Mouse (Mus musculus): Measurements from ENCODE around the gene Tlr7. TPM values are rescaled to one million over a fixed set of nuclear protein-coding genes. Genes with fewer than 3 reads are reported as not detected.
"Not testable (repeated sequence)": the region's sequence is repeated elsewhere in the genome, so short reads cannot be mapped to it uniquely, and the experiment has no call there.

Tlr7 gene
- total RNA-seq, 2 experiments from 2014 or later = 1.7 to 1.8 TPM

DNA sequence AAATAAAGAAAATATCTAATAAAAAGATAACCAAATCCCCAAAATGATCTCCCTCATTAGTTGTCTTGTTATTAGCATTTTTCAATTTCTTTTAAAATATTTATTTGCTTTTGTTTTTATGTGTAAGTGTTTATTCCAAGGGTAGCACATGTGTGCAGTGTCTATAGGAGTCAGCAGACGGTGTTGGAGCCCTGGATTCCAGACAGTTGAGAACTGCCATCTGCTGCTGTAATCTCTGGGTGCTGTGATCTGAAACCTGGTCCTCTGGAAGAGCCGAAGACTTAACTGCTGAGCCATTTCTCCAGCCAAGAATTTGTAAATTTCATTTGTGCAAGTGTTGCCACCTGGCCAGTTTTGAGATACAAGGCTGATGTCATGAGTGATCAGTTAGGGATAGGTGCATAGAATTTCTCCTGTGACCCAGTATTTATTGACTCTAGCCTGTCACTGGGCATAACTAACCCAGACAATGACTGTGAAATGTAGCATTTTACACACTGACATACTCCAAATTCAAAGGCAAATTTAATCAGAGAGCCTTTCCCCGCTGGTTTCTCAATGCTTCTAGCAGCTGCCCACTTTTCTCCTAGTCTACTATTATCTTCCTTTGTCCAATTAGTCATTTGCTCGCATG, 15.1 kb downstream of the Tlr7 start:
- DNase-seq (ENCODE audit: low spot score) = no peak
- intact Hi-C loops (cut with DNase I) = no loop called here

DNA sequence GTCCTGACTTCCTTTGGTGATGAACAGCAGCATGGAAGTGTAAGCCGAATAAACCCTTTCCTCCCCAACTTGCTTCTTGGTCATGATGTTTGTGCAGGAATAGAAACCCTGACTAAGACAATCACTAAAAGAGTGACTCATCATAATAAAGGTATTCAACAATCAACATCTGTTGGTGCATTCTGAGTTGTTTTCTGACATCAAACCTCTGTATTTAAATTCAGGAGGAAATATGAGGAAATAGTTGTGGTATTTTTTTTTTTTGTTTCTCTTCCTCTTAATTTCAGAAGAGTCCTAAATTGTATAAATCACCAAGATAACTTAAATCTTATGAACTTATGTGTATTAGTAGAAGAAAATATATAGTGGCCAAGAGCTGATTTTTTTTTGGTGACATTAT, 28.3 kb downstream of the Tlr7 start:
- DNase-seq (ENCODE audit: low spot score); intact Hi-C loops (cut with DNase I): not testable (repeated sequence)

DNA sequence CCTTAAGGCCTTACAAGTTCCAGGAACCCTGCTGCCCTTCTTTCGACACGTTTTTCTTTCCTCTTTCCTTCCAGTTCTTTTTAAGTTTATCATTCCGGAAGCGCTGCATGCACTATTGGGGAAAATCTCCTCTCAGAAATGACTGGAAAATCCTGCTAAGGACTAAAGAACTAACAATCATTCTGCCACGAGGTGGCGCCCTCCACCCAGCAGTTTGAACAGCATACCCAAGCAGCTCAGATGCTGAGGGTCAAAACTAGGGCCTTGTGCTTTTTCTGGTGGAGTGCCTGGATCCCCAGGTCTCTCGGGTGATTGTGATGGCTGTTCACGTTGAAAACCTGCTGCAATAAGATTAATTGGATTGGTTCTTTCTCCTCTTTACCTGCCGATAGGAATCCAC, 53.4 kb downstream of the Tlr7 start:
- intact Hi-C loops (cut with DNase I) = no loop called here
- no peak for DNase-seq (ENCODE audit: low spot score)

DNA sequence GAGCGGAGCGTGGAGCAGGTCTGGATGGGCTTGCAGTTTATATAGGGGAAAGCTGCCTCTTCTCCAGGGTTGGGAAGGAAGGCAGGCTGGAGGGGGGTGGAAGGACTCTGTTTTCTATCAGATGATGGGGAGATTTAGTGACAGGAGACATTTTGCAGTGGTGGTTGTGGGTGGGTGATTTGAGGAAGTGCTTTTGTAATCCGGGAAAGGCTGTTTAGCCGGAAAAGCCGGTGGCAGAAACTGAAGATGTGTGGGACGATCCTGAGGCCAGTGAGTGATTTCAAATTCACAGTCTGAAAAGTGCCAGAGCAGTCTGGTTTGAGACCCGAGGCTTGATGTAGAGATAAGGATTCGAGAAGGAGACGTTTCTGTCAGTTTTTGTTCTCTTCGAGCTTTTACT, 53.8 kb downstream of the Tlr7 start:
- intact Hi-C loops (cut with DNase I) = no loop called here
- DNase-seq (ENCODE audit: low spot score) = no peak

DNA sequence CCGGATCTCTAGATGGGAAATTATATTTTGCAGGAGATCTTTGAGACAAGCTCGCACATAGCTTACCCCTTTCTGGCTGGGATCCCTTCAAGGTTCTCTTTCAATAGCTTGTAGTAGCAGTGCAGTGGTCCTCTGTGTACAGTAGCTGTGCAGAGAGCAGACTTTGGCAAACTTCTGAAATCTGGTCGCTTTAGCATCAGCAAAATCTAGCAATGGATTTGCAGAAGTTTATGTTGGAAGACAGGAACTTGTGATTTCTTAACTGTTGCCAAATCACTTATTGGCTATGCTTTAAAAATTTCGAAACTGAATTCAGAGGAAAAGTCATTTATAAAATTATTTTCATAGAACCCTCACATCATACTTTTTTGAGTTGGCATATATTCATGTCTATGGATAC, 66.3 kb downstream of the Tlr7 start, which contains the start of gene Tlr8:
Tlr8 (minus strand) TSS at position 244 of the 400 bp plus-strand sequence.
- intact Hi-C loops (cut with DNase I) = no loop called here
- no peak for DNase-seq (ENCODE audit: low spot score)

DNA sequence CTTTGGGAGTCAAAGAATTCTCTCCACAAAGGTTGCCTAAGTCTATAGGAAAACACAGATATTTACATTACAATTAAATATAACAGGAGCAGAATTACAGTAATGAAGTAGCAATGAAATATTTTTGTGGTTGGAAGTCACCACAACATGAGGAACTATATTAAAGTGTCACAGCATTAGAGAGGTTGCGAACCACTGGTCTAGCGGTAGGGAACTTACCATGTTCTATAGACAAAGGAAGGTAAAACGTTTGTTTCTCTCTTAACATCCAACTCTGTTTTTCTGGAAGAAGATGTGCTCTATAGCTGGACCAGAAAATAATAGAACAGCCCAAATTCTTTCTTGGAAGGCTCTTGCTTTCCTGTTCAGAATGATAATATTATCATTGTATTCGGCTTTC, 66.8 kb downstream of the Tlr7 start:
- intact Hi-C loops (cut with DNase I) = no loop called here
- no peak for DNase-seq (ENCODE audit: low spot score)

Other genes starting within 250 kb of the Tlr7 start
- gene Tmsb4x, start 121.2 kb downstream of the Tlr7 start, total RNA-seq (2021) = 100 to 1,000 TPM; 459 to 522 TPM
- gene Tlr8, start 66.2 kb downstream of the Tlr7 start, total RNA-seq (2021) = 1 to 10 TPM; 2.3 to 2.8 TPM
- 1 to 10 TPM; 9.5 to 9.9 TPM for gene Prps2, start 52.2 kb upstream of the Tlr7 start, total RNA-seq (2021)

All from heart, postnatal 25 days (tissue).